Mouse (Mus musculus): ENCODE measurements around the gene A830031A19Rik. TPM values are rescaled to one million over a fixed set of nuclear protein-coding genes. Genes with fewer than 3 reads are reported as not detected.

The A830031A19Rik gene
- total and polyA plus RNA-seq, 3 experiments = not detected

- H3K4me1 ChIP-seq (ENCODE audit: control insufficient read depth in 1 of 2, insufficient read depth in 2 of 2, low read length in 2 of 2) = peaks cover 12 to 19% of the 10 kb centered on the region in 2 experiments
- no peaks in the 10 kb centered on the region for H3K9me3 ChIP-seq (replicated peaks; ENCODE audit: insufficient read depth, low read length)
- H3K27ac ChIP-seq (ENCODE audit: control insufficient read depth, low read depth, low read length) = no peak overlapping the region
- H3K79me2 ChIP-seq (ENCODE audit: control insufficient read depth, insufficient read depth, low read length, poor library complexity) = peaks cover 86% of the 10 kb centered on the region
- TF ChIP-seq POLR2A (IDR thresholded peaks at IDR 0.05; ENCODE audit: control insufficient read depth in 1 of 2, insufficient read depth in 1 of 2, low read depth in 1 of 2, low read length in 2 of 2, poor library complexity in 1 of 2) = 0 out of 4 replicates have a peak, but pooled peaks of 1 of the 2 experiments have one; percentile 32
- TF ChIP-seq USF2 (IDR thresholded peaks at IDR 0.05; ENCODE audit: borderline replicate concordance in 1 of 2, insufficient read depth in 1 of 2, low read depth in 1 of 2, low read length in 2 of 2) = no peak
- TF ChIP-seq USF1 (IDR thresholded peaks at IDR 0.05; ENCODE audit: low read depth, low read length) = no peak
- peak; percentile 52; the same call in 1 of the 2 replicates for TF ChIP-seq GATA1 (IDR thresholded peaks at IDR 0.05; ENCODE audit: low read depth, low read length)
- no peak overlapping the region for H3K4me3 ChIP-seq (ENCODE audit: control insufficient read depth in 1 of 2, insufficient read depth in 1 of 2, low read depth in 2 of 2, low read length in 2 of 2)
- peak; percentile 27 for DNase-seq (ENCODE audit: low read depth, low spot score)
- H3K9ac ChIP-seq (ENCODE audit: control insufficient read depth, low read depth, low read length, poor library complexity, severe bottlenecking) = no peak overlapping the region
- peaks cover 67 to 74% of the 10 kb centered on the region in 2 experiments for H3K36me3 ChIP-seq (ENCODE audit: control insufficient read depth in 1 of 2, insufficient read depth in 2 of 2, low read length in 2 of 2)
- H3K27me3 ChIP-seq (ENCODE audit: control insufficient read depth in 1 of 2, insufficient read depth in 2 of 2, low read length in 2 of 2) = no peaks in the 10 kb centered on the region
Observed at GRCm38 (mm10) chr11:24090443-24090842, 15.6 kb upstream of the A830031A19Rik start.

- Histone ChIP-seq H3K36me3 (ENCODE audit: control insufficient read depth in 1 of 2, insufficient read depth in 2 of 2, low read length in 2 of 2) (peaks cover 58 to 65% of the 10 kb centered on the region in 2 experiments), H3K79me2 (ENCODE audit: control insufficient read depth, insufficient read depth, low read length, poor library complexity) (peaks cover 89% of the 10 kb centered on the region), H3K9me3 (replicated peaks; ENCODE audit: insufficient read depth, low read length) (no peaks in the 10 kb centered on the region), H3K27ac (ENCODE audit: control insufficient read depth, low read depth, low read length) (no peak overlapping the region), H3K27me3 (ENCODE audit: control insufficient read depth in 1 of 2, insufficient read depth in 2 of 2, low read length in 2 of 2) (no peaks in the 10 kb centered on the region), H3K4me3 (ENCODE audit: control insufficient read depth in 1 of 2, insufficient read depth in 1 of 2, low read depth in 2 of 2, low read length in 2 of 2) (no peak overlapping the region), H3K9ac (ENCODE audit: control insufficient read depth, low read depth, low read length, poor library complexity, severe bottlenecking) (no peak overlapping the region), H3K4me1 (ENCODE audit: control insufficient read depth in 1 of 2, insufficient read depth in 2 of 2, low read length in 2 of 2) (peaks cover 9 to 18% of the 10 kb centered on the region in 2 experiments)
- no peak for DNase-seq (ENCODE audit: low read depth, low spot score)
- TF ChIP-seq POLR2AphosphoS5 (IDR thresholded peaks at IDR 0.05; ENCODE audit: borderline replicate concordance, low read depth, low read length) (0 out of 2 replicates have a peak, but pooled peaks have one; percentile 10), USF1 (IDR thresholded peaks at IDR 0.05; ENCODE audit: low read depth, low read length) (no peak)
Observed at GRCm38 (mm10) chr11:24087069-24087468, 12.2 kb upstream of the A830031A19Rik start.

- Histone ChIP-seq H3K4me3 (ENCODE audit: control insufficient read depth in 1 of 2, insufficient read depth in 1 of 2, low read depth in 2 of 2, low read length in 2 of 2) (no peak overlapping the region), H3K27ac (ENCODE audit: control insufficient read depth, low read depth, low read length) (no peak overlapping the region), H3K9ac (ENCODE audit: control insufficient read depth, low read depth, low read length, poor library complexity, severe bottlenecking) (no peak overlapping the region), H3K79me2 (ENCODE audit: control insufficient read depth, insufficient read depth, low read length, poor library complexity) (peaks cover 91% of the 10 kb centered on the region), H3K27me3 (ENCODE audit: control insufficient read depth in 1 of 2, insufficient read depth in 2 of 2, low read length in 2 of 2) (no peaks in the 10 kb centered on the region), H3K36me3 (ENCODE audit: control insufficient read depth in 1 of 2, insufficient read depth in 2 of 2, low read length in 2 of 2) (peaks cover 50 to 59% of the 10 kb centered on the region in 2 experiments), H3K4me1 (ENCODE audit: control insufficient read depth in 1 of 2, insufficient read depth in 2 of 2, low read length in 2 of 2) (peaks cover 9 to 18% of the 10 kb centered on the region in 2 experiments), H3K9me3 (replicated peaks; ENCODE audit: insufficient read depth, low read length) (no peaks in the 10 kb centered on the region)
- peak; percentile 33 for DNase-seq (ENCODE audit: low read depth, low spot score)
- peak; percentile 33; the same call in 1 of the 2 replicates for TF ChIP-seq MXI1 (IDR thresholded peaks at IDR 0.05; ENCODE audit: low read depth, low read length)
- TF ChIP-seq ZC3H11A (IDR thresholded peaks at IDR 0.05; ENCODE audit: low read depth, low read length) = no peak
Observed at GRCm38 (mm10) chr11:24085986-24086385, 11.1 kb upstream of the A830031A19Rik start.

- peaks cover 43 to 59% of the 10 kb centered on the region in 2 experiments for H3K36me3 ChIP-seq (ENCODE audit: control insufficient read depth in 1 of 2, insufficient read depth in 2 of 2, low read length in 2 of 2)
- no peaks in the 10 kb centered on the region for H3K27me3 ChIP-seq (ENCODE audit: control insufficient read depth in 1 of 2, insufficient read depth in 2 of 2, low read length in 2 of 2)
- H3K9ac ChIP-seq (ENCODE audit: control insufficient read depth, low read depth, low read length, poor library complexity, severe bottlenecking) = peak overlapping the region; percentile 45; the same call in 1 of the 2 replicates
- peaks cover 93% of the 10 kb centered on the region for H3K79me2 ChIP-seq (ENCODE audit: control insufficient read depth, insufficient read depth, low read length, poor library complexity)
- peak overlapping the region; percentile 27 for H3K27ac ChIP-seq (ENCODE audit: control insufficient read depth, low read depth, low read length)
- H3K9me3 ChIP-seq (replicated peaks; ENCODE audit: insufficient read depth, low read length) = no peaks in the 10 kb centered on the region
- peaks cover 9 to 18% of the 10 kb centered on the region in 2 experiments for H3K4me1 ChIP-seq (ENCODE audit: control insufficient read depth in 1 of 2, insufficient read depth in 2 of 2, low read length in 2 of 2)
- 0 out of 4 replicates have a peak, but pooled peaks of 1 of the 2 experiments have one; percentile 22 for TF ChIP-seq POLR2A (IDR thresholded peaks at IDR 0.05; ENCODE audit: control insufficient read depth in 1 of 2, insufficient read depth in 1 of 2, low read depth in 1 of 2, low read length in 2 of 2, poor library complexity in 1 of 2)
- TF ChIP-seq JUND (IDR thresholded peaks at IDR 0.05; ENCODE audit: low read depth, low read length) = no peak
- TF ChIP-seq GABPA (IDR thresholded peaks at IDR 0.05; ENCODE audit: low read depth, low read length) = no peak
- DNase-seq (ENCODE audit: low read depth, low spot score) = peak; percentile 38
- peak overlapping the region in 1 of 2 experiments; percentile 10; a peak in 2 of 4 replicates for H3K4me3 ChIP-seq (ENCODE audit: control insufficient read depth in 1 of 2, insufficient read depth in 1 of 2, low read depth in 2 of 2, low read length in 2 of 2)
Observed at GRCm38 (mm10) chr11:24084590-24084989, 9.7 kb upstream of the A830031A19Rik start.

Measured in MEL (cell line).